Mouse (Mus musculus) lung, embryonic 14.5 days (tissue): ENCODE measurements around the gene Kmt2e. TPM values are rescaled to one million over a fixed set of nuclear protein-coding genes. Genes with fewer than 3 reads are reported as not detected.
"Not testable (repeated sequence)": the region's sequence is repeated elsewhere in the genome, so short reads cannot be mapped to it uniquely, and the experiment has no call there.

ENCODE experiments used
- ATAC-seq: fragments of 200-750 bp; cut with Nextera tagmentation; 2 replicates; pipeline ENCODE4 v1.8.0; 2017; ENCODE audit warnings: mild to moderate bottlenecking, moderate TSS enrichment, moderate library complexity; ENCODE audit not compliant: insufficient read depth
- DNase-seq: peaks from one replicate; pipeline ENCODE4 v3.0.0-alpha.2; 2015
- H3K27ac ChIP-seq: fragments of 300-500 bp; sonication (generic); 2 replicates; pipeline ENCODE4 v1.5.1; 2014; ENCODE audit warnings: low read depth, mild to moderate bottlenecking, moderate library complexity
- H3K27me3 ChIP-seq: fragments of 300-500 bp; sonication (generic); 2 replicates; pipeline ENCODE4 v1.6.1; 2014; ENCODE audit warnings: low read length, control low read depth; ENCODE audit not compliant: insufficient read depth
- H3K36me3 ChIP-seq: fragments of 300-500 bp; sonication (generic); 2 replicates; pipeline ENCODE4 v1.6.1; 2014; ENCODE audit warnings: control low read depth; ENCODE audit not compliant: insufficient read depth
- H3K4me1 ChIP-seq: fragments of 300-500 bp; sonication (generic); 2 replicates; pipeline ENCODE4 v1.6.1; 2014; ENCODE audit warnings: antibody characterized with exemption, control low read depth; ENCODE audit not compliant: insufficient read depth
- H3K4me2 ChIP-seq: fragments of 300-500 bp; sonication (generic); 2 replicates; pipeline ENCODE4 v1.6.1; 2014; ENCODE audit warnings: mild to moderate bottlenecking
- H3K4me3 ChIP-seq: fragments of 300-500 bp; sonication (generic); 2 replicates; pipeline ENCODE4 v1.5.1; 2014; ENCODE audit warnings: low read depth, low read length
- H3K9ac ChIP-seq: fragments of 300-500 bp; sonication (generic); 2 replicates; pipeline ENCODE4 v1.6.1; 2014
- H3K9me3 ChIP-seq: fragments of 300-500 bp; sonication (generic); 2 replicates; pipeline ENCODE4 v1.6.1; 2016; ENCODE audit warnings: low read depth, low read length, control low read depth
- CTCF ChIP-seq: IDR thresholded peaks from 2 replicates; pipeline ENCODE4 v1.5.1; 2016; ENCODE audit warnings: antibody characterized with exemption, low read depth
- WGBS: fragments of 180-500 bp; shearing (Covaris S2); extraction: QIAGEN DNeasy Blood & Tissue Kit; methylation state at CpG from one replicate; pipeline ENCODE4 v1.1.7; 2014; 5-methylcytosine and 5-hydroxymethylcytosine counted together
- polyA plus RNA-seq: library from polyadenylated mRNA; unstranded; fragments of >200 nt; fragmentation: Nextera tagmentation; extraction: Ambion mirVana; gene quantifications from 2 replicates; pipeline ENCODE4 v1.2.1, GENCODE M21; 2014

The Kmt2e gene
- polyA plus RNA-seq, 1 experiment from 2014 or later = 72.8 TPM

DNA sequence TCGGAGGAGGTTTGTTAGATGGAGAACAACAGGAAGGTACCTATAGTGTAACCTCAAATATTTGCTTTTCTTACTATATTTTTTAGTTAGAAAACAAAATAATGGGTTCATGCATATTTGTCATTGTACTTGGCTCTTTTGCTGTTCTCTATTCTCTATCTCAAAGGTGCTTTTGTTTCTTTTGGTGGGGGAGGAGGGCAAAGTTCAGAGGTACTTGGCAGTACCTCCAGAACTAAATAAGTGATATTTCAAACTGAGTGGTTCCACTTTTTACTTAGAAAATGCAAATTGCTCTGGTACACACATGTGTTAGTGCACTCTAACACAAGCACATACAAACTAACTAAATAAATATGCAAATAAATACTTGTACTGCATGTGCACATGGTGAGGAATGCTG, 7.7 kb downstream of the Kmt2e start:
- no peak overlapping the region for H3K27ac ChIP-seq
- no peak overlapping the region for H3K9ac ChIP-seq
- no peaks in the 10 kb centered on the region for H3K4me1 ChIP-seq
- H3K27me3 ChIP-seq = no peaks in the 10 kb centered on the region
- DNase-seq (no peak), ATAC-seq (no peak)
- H3K9me3 ChIP-seq = no peaks in the 10 kb centered on the region
- no peak for TF ChIP-seq CTCF
- H3K36me3 ChIP-seq = no peaks in the 10 kb centered on the region
- 90% methylated on average over 1 of the region's 1 CpGs for WGBS
- no peak overlapping the region for H3K4me2 ChIP-seq
- no peak overlapping the region for H3K4me3 ChIP-seq

DNA sequence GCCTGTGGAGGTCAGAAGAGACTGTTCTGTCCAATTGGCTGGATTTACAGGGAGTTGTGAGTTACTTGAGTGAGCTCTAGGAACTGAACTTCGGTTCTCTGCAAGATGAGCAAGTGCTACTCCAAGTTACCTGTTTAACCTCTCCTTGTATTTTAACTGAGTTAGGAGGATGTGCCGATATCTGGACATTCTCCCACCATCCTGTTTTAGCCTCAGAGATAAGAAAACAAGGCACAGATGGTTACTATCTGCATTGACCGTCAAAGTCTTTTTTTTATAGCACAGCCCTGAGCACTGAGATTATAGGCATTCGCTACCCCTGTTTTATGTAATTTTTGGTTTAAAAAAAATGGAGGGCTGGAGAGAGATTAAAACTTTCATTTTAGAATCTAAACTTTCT, 10.2 kb downstream of the Kmt2e start:
- Histone ChIP-seq H3K4me1 (no peaks in the 10 kb centered on the region), H3K27ac (no peak overlapping the region), H3K27me3 (no peaks in the 10 kb centered on the region), H3K36me3 (no peaks in the 10 kb centered on the region), H3K9ac (no peak overlapping the region), H3K9me3 (no peaks in the 10 kb centered on the region), H3K4me3 (no peak overlapping the region), H3K4me2 (no peak overlapping the region)
- TF ChIP-seq CTCF = no peak
- WGBS = 62% methylated on average over 4 of the region's 4 CpGs
- DNase-seq (no peak), ATAC-seq (no peak)

DNA sequence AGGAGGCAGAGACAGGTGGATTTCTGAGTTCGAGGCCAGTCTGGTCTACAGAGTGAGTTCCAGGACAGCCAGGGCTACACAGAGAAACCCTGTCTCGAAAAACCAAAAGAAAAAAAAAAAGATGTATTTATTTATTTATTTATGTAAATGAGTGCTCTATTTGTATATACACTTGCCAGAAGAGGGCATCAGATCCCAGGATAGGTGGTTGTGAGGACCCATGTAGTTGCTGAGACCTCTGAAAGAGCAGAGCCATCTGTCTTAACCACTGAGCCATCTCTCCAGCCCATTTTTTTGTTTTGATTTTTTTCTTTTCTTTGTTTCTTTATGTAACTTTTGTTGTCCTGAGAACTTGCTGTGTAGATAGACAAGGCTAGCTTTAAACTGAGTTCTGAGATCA, 19.3 kb downstream of the Kmt2e start:
- H3K9me3 ChIP-seq, DNase-seq, H3K9ac ChIP-seq, H3K4me2 ChIP-seq, H3K4me1 ChIP-seq, ATAC-seq, H3K27me3 ChIP-seq, H3K4me3 ChIP-seq, H3K27ac ChIP-seq: not testable (repeated sequence)
- peaks cover 55% of the 10 kb centered on the region for H3K36me3 ChIP-seq
- 93% methylated on average over 2 of the region's 2 CpGs for WGBS

DNA sequence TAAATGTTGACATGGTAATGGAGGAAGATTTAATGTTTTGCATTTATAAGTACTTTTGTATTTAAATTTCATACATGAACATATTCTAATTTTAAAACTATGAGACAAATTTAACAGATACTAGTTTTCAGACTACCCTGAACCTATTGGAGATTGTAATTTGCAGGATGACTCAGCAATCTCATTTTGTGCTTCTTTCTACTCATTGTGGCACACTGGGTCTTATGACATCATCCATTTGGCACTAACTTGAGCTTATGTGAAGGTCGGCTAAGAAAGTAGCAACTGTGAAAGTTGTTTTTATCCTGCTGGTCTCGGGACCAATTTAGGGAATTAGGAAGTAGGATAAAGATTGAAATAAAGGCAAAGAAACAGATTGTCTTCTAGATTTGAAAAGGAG, 27.4 kb downstream of the Kmt2e start:
- 56% methylated on average over 2 of the region's 2 CpGs for WGBS
- no peaks in the 10 kb centered on the region for H3K27me3 ChIP-seq
- H3K4me2 ChIP-seq = no peak overlapping the region
- no peaks in the 10 kb centered on the region for H3K4me1 ChIP-seq
- no peak for TF ChIP-seq CTCF
- no peak overlapping the region for H3K4me3 ChIP-seq
- no peak overlapping the region for H3K9ac ChIP-seq
- no peak for DNase-seq
- no peaks in the 10 kb centered on the region for H3K9me3 ChIP-seq
- peaks cover 50% of the 10 kb centered on the region for H3K36me3 ChIP-seq
- no peak overlapping the region for H3K27ac ChIP-seq
- ATAC-seq = no peak

DNA sequence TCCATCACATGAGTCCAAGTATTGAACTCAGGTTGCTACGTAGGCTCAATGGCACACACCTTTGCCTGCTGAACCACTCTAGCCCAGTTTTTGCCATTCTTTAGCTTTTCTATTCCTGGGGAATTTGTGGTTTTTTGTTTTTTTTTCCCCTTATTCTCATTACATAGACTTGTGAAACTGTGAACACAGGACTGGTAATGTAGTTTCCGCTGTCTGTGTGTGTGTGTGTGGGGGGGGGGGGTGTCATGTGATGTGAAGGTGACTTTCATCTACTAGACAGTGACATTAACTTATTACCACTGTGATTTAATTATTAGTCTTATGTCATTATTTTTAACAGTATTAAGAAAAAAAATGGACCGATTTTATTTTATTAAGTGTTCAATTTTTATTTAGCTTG, 30.0 kb downstream of the Kmt2e start:
- no peak for ATAC-seq
- WGBS = 94% methylated on average over 3 of the region's 3 CpGs
- no peaks in the 10 kb centered on the region for H3K4me1 ChIP-seq
- H3K36me3 ChIP-seq = peaks cover 56% of the 10 kb centered on the region
- H3K4me2 ChIP-seq = no peak overlapping the region
- no peak overlapping the region for H3K9ac ChIP-seq
- DNase-seq = no peak
- no peak overlapping the region for H3K27ac ChIP-seq
- no peak for TF ChIP-seq CTCF
- no peaks in the 10 kb centered on the region for H3K9me3 ChIP-seq
- H3K27me3 ChIP-seq = no peaks in the 10 kb centered on the region
- H3K4me3 ChIP-seq = no peak overlapping the region

DNA sequence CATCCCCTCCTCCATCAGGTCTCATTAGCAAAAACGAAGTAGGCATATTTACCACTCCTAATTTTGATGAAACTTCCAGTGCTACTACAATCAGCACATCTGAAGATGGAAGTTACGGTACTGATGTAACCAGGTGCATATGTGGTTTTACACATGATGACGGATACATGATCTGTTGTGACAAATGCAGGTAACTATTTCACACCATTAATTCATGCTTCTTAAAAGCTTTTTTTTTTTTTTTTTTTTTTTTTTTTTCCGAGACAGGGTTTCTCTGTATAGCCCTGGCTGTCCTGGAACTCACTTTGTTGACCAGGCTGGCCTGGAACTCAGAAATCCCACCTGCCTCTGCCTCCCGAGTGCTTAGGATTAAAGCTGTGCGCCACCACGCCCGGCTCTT, 30.5 kb downstream of the Kmt2e start:
- no peaks in the 10 kb centered on the region for H3K9me3 ChIP-seq
- 90% methylated on average over 8 of the region's 8 CpGs for WGBS
- H3K4me2 ChIP-seq = no peak overlapping the region
- H3K4me1 ChIP-seq = no peaks in the 10 kb centered on the region
- peaks cover 54% of the 10 kb centered on the region for H3K36me3 ChIP-seq
- H3K4me3 ChIP-seq = no peak overlapping the region
- no peak for DNase-seq
- no peak overlapping the region for H3K9ac ChIP-seq
- ATAC-seq = no peak
- no peak for TF ChIP-seq CTCF
- H3K27me3 ChIP-seq = no peaks in the 10 kb centered on the region
- H3K27ac ChIP-seq = no peak overlapping the region

DNA sequence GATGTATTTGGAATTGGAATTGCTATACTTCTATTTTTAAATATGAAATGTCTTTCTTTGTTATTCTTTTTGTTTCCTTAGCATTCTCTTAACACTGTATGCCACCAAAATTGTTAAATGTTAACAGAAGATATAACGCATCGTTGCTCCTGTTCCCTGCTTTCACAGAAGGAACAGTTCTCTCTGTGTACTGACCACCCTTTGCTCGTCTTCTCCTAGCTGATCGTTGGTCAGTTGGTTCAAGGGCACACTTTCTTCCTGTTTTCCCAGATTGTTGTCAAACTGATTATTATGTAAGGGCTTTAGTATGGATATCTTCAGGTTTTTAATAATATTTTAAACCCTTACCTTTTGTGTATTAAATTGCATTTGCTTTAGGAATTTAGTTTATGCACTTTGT, 32.3 kb downstream of the Kmt2e start:
- Histone ChIP-seq H3K36me3 (peaks cover 65% of the 10 kb centered on the region), H3K4me3 (no peak overlapping the region), H3K4me1 (no peaks in the 10 kb centered on the region), H3K9me3 (no peaks in the 10 kb centered on the region), H3K9ac (no peak overlapping the region), H3K4me2 (no peak overlapping the region), H3K27ac (no peak overlapping the region), H3K27me3 (no peaks in the 10 kb centered on the region)
- 92% methylated on average over 4 of the region's 4 CpGs for WGBS
- ATAC-seq (no peak), DNase-seq (no peak)
- no peak for TF ChIP-seq CTCF
